Mouse (Mus musculus) right cerebral cortex, adult 18-20 months (tissue): Measurements from ENCODE around the gene BC029722.
A peak's percentile ranks its signal among the peaks of the same experiment; 100 is the strongest.

Experiments used
- DNase-seq: peaks from one replicate; pipeline ENCODE4 v3.0.0; 2022; ENCODE audit warnings: mixed read lengths

Gene BC029722

GRCm38 (mm10) chr2:155778004-155778403, 41.2 kb downstream of the BC029722 start:
- DNase-seq, result no peak

GRCm38 (mm10) chr2:155777688-155777985, 41.6 kb downstream of the BC029722 start:
- DNase-seq, result no peak

GRCm38 (mm10) chr2:155776824-155777687, 42.2 kb downstream of the BC029722 start:
- DNase-seq, result no peak

GRCm38 (mm10) chr2:155775685-155776263, 43.5 kb downstream of the BC029722 start:
- peak; percentile 40 for DNase-seq

GRCm38 (mm10) chr2:155774927-155775684, 44.1 kb downstream of the BC029722 start, which contains the start of gene Mmp24:
Mmp24 (plus strand) TSS chr2:155775342.
- no peak for DNase-seq

- no peak for DNase-seq
Observed at GRCm38 (mm10) chr2:155774261-155774926, 44.8 kb downstream of the BC029722 start.

- DNase-seq, result no peak
Observed at GRCm38 (mm10) chr2:155773664-155774063, 45.6 kb downstream of the BC029722 start.
